Mouse (Mus musculus): ENCODE data around the gene Dlst. TPM values are rescaled to one million over a fixed set of nuclear protein-coding genes. Genes with fewer than 3 reads are reported as not detected.

The Dlst gene
- polyA plus RNA-seq, 1 experiment from 2014 or later: 72.5 TPM

DNA sequence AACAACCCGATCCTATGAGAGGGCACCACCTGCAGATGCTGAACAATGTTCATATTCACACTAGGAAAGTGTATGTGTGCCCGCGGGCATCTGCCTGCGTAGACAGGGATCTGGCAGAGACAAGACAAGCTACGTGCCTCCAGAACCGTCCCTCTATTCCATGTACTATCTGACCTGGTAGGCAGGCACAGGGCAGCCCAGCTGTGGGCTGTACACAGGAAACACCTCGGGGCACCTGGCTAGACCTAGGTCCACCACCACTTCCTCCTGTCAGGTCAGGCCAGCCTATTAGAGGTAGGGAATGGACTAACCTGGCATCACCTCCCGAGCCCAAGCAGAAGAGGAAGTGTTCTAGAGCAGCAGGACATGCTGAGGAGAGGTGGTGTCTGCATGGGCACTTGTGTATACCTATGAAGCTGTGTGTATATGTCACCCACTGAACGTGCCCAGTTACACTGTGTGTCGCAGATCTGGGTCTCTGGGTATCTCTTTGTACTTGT, 67.2 kb downstream of the Dlst start, which contains the start of gene Pgf:
Pgf (minus strand) TSS at position 51 of the 500 bp plus-strand sequence.
- ATAC-seq (no peak), DNase-seq (ENCODE audit: low spot score) (no peak)
- peak within 1 kb of the TSS; percentile 58 for H3K4me2 ChIP-seq (replicated peaks; ENCODE audit: low read depth, low read length)
- 79% methylated on average over 10 of the region's 10 CpGs for WGBS
- H3K4me1 ChIP-seq (ENCODE audit: insufficient read depth, low read depth, low read length): peaks cover 20% of the 10 kb centered on the region; the same call in 1 of the 2 replicates
- TF ChIP-seq EP300 (IDR thresholded peaks at IDR 0.05) (no peak), CTCF (IDR thresholded peaks at IDR 0.05) (no peak)
- peak within 1 kb of the TSS; percentile 26; the same call in 1 of the 2 replicates for H3K9ac ChIP-seq (replicated peaks; ENCODE audit: low read depth)
- H3K27me3 ChIP-seq (replicated peaks; ENCODE audit: insufficient read depth, low read length): no peaks in the 10 kb centered on the region
- H3K9me3 ChIP-seq (ENCODE audit: low read length): no peaks in the 10 kb centered on the region
- peak within 1 kb of the TSS; percentile 25 for H3K4me3 ChIP-seq (ENCODE audit: low read depth, low read length)
- H3K36me3 ChIP-seq (ENCODE audit: insufficient read depth, low read length): no peaks in the 10 kb centered on the region
- H3K27ac ChIP-seq (ENCODE audit: low read length): no peak within 1 kb of the TSS

DNA sequence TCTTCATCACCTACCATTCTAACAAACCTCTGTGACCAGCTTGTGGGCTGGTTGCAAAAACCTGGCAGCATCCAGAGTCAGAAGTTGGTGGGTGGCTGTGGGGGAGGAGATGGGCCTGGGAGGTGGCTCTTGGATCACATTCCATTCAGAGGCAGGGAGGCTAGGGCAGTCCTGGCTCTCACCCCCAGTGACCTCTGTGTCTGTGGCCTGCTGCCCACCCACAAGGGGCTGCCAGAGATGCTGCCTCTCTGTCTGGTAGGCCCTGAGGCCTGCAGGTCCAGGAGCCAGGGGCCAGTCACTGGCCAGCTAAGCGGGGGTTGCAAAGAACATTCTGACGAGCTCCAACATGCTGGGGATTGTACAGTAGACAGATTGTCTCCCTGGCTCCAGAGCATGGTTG, 67.7 kb downstream of the Dlst start:
- H3K9ac ChIP-seq (replicated peaks; ENCODE audit: low read depth): no peak overlapping the region
- ATAC-seq: no peak
- 84% methylated on average over 2 of the region's 2 CpGs for WGBS
- TF ChIP-seq CTCF (IDR thresholded peaks at IDR 0.05): no peak
- TF ChIP-seq EP300 (IDR thresholded peaks at IDR 0.05): no peak
- no peaks in the 10 kb centered on the region for H3K9me3 ChIP-seq (ENCODE audit: low read length)
- H3K4me2 ChIP-seq (replicated peaks; ENCODE audit: low read depth, low read length): no peak overlapping the region
- peaks cover 20% of the 10 kb centered on the region; the same call in 1 of the 2 replicates for H3K4me1 ChIP-seq (ENCODE audit: insufficient read depth, low read depth, low read length)
- no peak overlapping the region for H3K27ac ChIP-seq (ENCODE audit: low read length)
- no peaks in the 10 kb centered on the region for H3K27me3 ChIP-seq (replicated peaks; ENCODE audit: insufficient read depth, low read length)
- no peaks in the 10 kb centered on the region for H3K36me3 ChIP-seq (ENCODE audit: insufficient read depth, low read length)
- DNase-seq (ENCODE audit: low spot score): no peak
- H3K4me3 ChIP-seq (ENCODE audit: low read depth, low read length): no peak overlapping the region

DNA sequence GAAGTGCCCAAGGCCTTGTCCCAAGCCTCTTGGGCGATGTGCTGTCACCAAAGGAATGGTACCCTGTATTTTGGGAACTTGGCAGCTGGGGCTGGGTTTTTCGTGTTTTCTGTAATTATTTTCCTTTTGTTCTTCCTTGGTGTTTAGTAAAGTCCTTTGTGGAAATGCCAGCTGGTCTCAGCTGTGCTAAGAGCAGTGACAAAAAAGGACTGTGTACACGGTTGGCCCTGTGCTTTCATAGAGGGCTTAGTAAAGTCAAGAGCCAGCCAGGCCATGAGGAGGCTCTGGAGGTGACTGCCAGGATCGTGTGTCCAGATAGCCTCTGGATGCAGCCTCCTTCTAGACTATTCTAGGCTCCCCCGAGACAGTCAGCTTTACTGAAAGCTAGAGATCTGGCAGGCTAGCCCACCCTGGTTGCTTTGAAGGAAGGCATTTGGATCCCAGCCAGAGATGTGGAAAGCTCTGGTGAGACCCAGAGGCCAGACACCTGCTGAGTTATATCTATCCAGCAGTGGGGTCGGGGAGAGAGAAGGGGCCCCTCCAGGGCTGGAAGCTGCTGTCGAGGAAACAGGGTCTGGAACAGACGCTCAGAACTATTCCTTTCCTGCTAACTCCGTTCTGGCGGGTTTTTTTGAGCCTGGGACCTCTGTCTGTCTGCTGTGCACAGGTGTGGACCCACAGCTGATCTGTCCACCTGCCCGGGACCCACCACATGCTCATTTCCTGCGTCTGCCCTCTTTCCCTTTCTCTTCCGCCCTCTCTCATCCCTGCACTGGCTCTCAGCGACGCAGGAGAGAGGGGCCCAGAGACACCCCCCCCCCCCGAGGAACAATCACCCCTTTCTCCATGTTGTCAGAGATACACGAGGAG, 71.1 kb downstream of the Dlst start:
- Histone ChIP-seq H3K27ac (ENCODE audit: low read length) (no peak overlapping the region), H3K4me2 (replicated peaks; ENCODE audit: low read depth, low read length) (no peak overlapping the region), H3K4me1 (ENCODE audit: insufficient read depth, low read depth, low read length) (peaks cover 8% of the 10 kb centered on the region; the same call in 1 of the 2 replicates), H3K4me3 (ENCODE audit: low read depth, low read length) (no peak overlapping the region), H3K27me3 (replicated peaks; ENCODE audit: insufficient read depth, low read length) (no peaks in the 10 kb centered on the region), H3K9ac (replicated peaks; ENCODE audit: low read depth) (no peak overlapping the region), H3K9me3 (ENCODE audit: low read length) (no peaks in the 10 kb centered on the region), H3K36me3 (ENCODE audit: insufficient read depth, low read length) (no peaks in the 10 kb centered on the region)
- DNase-seq (ENCODE audit: low spot score) (peak; percentile 39), ATAC-seq (no peak)
- 25% methylated on average over 15 of the region's 17 CpGs for WGBS
- TF ChIP-seq CTCF (IDR thresholded peaks at IDR 0.05) (no peak), EP300 (IDR thresholded peaks at IDR 0.05) (no peak)

DNA sequence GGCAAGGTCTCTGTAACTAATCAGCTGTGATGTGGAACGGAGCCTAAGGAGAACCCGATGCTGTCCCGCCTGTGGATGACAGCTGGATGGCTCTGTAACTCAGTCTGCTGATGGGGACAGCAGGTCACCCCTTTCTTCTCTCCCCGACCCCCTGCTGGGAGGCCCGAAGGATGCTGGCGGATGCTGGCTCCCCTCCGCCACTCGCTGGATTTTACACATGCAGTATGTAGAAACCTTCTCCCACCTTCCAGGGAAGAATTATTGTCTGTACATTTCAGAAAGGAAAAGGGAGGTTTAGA, 71.7 kb downstream of the Dlst start:
- Histone ChIP-seq H3K9ac (replicated peaks; ENCODE audit: low read depth) (no peak overlapping the region), H3K27me3 (replicated peaks; ENCODE audit: insufficient read depth, low read length) (no peaks in the 10 kb centered on the region), H3K36me3 (ENCODE audit: insufficient read depth, low read length) (no peaks in the 10 kb centered on the region), H3K27ac (ENCODE audit: low read length) (no peak overlapping the region), H3K4me2 (replicated peaks; ENCODE audit: low read depth, low read length) (no peak overlapping the region), H3K9me3 (ENCODE audit: low read length) (no peaks in the 10 kb centered on the region), H3K4me1 (ENCODE audit: insufficient read depth, low read depth, low read length) (peaks cover 3% of the 10 kb centered on the region; the same call in 1 of the 2 replicates), H3K4me3 (ENCODE audit: low read depth, low read length) (no peak overlapping the region)
- DNase-seq (ENCODE audit: low spot score): no peak
- 29% methylated on average over 7 of the region's 8 CpGs for WGBS
- ATAC-seq: no peak
- TF ChIP-seq CTCF (IDR thresholded peaks at IDR 0.05) (no peak), EP300 (IDR thresholded peaks at IDR 0.05) (no peak)

DNA sequence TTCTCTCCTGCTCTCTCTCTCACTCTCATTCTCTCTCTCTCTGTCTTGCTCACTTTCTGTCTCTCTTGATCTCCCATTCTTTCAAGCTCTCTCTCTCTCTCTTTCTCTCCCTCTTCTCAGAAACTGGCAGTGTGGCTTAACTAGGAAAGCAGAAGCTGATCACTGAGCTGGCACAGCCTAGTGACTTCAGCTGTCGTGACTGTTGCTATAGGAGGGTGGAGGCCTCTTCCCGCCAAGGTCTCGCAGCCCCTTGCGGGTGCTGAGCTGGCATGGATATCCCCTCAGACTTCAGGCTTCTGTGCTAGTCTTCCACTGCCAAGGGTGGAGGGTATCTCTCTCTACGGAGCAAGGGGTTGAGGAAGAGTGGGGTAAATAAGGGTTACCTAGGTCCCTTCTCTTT, 72.3 kb downstream of the Dlst start:
- Histone ChIP-seq H3K27me3 (replicated peaks; ENCODE audit: insufficient read depth, low read length) (no peaks in the 10 kb centered on the region), H3K9ac (replicated peaks; ENCODE audit: low read depth) (no peak overlapping the region), H3K4me2 (replicated peaks; ENCODE audit: low read depth, low read length) (no peak overlapping the region), H3K36me3 (ENCODE audit: insufficient read depth, low read length) (no peaks in the 10 kb centered on the region), H3K9me3 (ENCODE audit: low read length) (no peaks in the 10 kb centered on the region), H3K4me1 (ENCODE audit: insufficient read depth, low read depth, low read length) (no peaks in the 10 kb centered on the region), H3K4me3 (ENCODE audit: low read depth, low read length) (no peak overlapping the region), H3K27ac (ENCODE audit: low read length) (no peak overlapping the region)
- no peak for DNase-seq (ENCODE audit: low spot score)
- WGBS: 69% methylated on average over 5 of the region's 5 CpGs
- ATAC-seq: no peak
- TF ChIP-seq EP300 (IDR thresholded peaks at IDR 0.05) (no peak), CTCF (IDR thresholded peaks at IDR 0.05) (no peak)

DNA sequence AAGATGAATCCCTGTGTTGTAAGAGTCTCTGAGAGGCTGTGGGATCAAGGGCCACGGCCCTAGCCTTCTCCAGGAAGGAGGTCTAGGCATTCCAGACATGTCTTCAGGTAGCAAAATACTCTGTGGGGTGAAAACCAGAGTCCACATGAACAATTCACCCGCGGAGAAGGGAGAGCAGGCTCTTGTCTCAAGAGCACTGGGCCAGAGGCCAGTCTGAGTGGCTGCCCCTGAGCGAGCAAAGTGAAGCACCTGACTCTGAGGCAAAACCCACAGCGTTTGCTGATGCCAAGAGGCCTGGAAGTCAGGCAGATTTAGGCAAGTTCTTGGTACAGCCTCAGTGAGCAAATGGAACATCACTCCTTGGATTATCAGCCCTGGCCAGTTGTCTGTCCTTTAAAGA, 73.5 kb downstream of the Dlst start:
- Histone ChIP-seq H3K4me1 (ENCODE audit: insufficient read depth, low read depth, low read length) (no peaks in the 10 kb centered on the region), H3K4me2 (replicated peaks; ENCODE audit: low read depth, low read length) (no peak overlapping the region), H3K36me3 (ENCODE audit: insufficient read depth, low read length) (no peaks in the 10 kb centered on the region), H3K9ac (replicated peaks; ENCODE audit: low read depth) (no peak overlapping the region), H3K27me3 (replicated peaks; ENCODE audit: insufficient read depth, low read length) (no peaks in the 10 kb centered on the region), H3K27ac (ENCODE audit: low read length) (peak overlapping the region; percentile 0; the same call in 1 of the 2 replicates), H3K4me3 (ENCODE audit: low read depth, low read length) (no peak overlapping the region), H3K9me3 (ENCODE audit: low read length) (no peaks in the 10 kb centered on the region)
- DNase-seq (ENCODE audit: low spot score): peak; percentile 80
- 49% methylated on average over 5 of the region's 5 CpGs for WGBS
- peak; percentile 88 for ATAC-seq
- TF ChIP-seq CTCF (IDR thresholded peaks at IDR 0.05): no peak
- no peak for TF ChIP-seq EP300 (IDR thresholded peaks at IDR 0.05)

Other genes with a start within 250 kb of the Dlst start
- 22.4 and 25.7 TPM in 2 replicates for gene Ltbp2, start 234.3 kb upstream of the Dlst start, polyA plus RNA-seq (2015; fragmentation: Nextera tagmentation; extraction: Ambion mirVana)
- gene Fcf1, start 139.9 kb upstream of the Dlst start, polyA plus RNA-seq (2015; fragmentation: Nextera tagmentation; extraction: Ambion mirVana): 97.1 and 114 TPM in 2 replicates
- 7.3 and 7.8 TPM in 2 replicates for gene Arel1, start 139.9 kb upstream of the Dlst start, polyA plus RNA-seq (2015; fragmentation: Nextera tagmentation; extraction: Ambion mirVana)
- 12.3 and 15.8 TPM in 2 replicates for gene Ylpm1, start 114.5 kb upstream of the Dlst start, polyA plus RNA-seq (2015; fragmentation: Nextera tagmentation; extraction: Ambion mirVana)
- 3.7 and 5.6 TPM in 2 replicates for gene Prox2, start 74 bp upstream of the Dlst start, polyA plus RNA-seq (2015; fragmentation: Nextera tagmentation; extraction: Ambion mirVana)
- 0.82 and 0.83 TPM in 2 replicates for gene Rps6kl1, start 40.4 kb downstream of the Dlst start, polyA plus RNA-seq (2015; fragmentation: Nextera tagmentation; extraction: Ambion mirVana)
- gene Pgf, start 67.0 kb downstream of the Dlst start, polyA plus RNA-seq (2015; fragmentation: Nextera tagmentation; extraction: Ambion mirVana): 12.7 and 19.0 TPM in 2 replicates
- gene Eif2b2, start 108.6 kb downstream of the Dlst start, polyA plus RNA-seq (2015; fragmentation: Nextera tagmentation; extraction: Ambion mirVana): 58.7 and 64.9 TPM in 2 replicates
- gene Mlh3, start 159.8 kb downstream of the Dlst start, polyA plus RNA-seq (2015; fragmentation: Nextera tagmentation; extraction: Ambion mirVana): 4.2 and 5.0 TPM in 2 replicates
- 54.9 and 68.2 TPM in 2 replicates for gene Acyp1, start 177.6 kb downstream of the Dlst start, polyA plus RNA-seq (2015; fragmentation: Nextera tagmentation; extraction: Ambion mirVana)
- gene Zc2hc1c, start 177.8 kb downstream of the Dlst start, polyA plus RNA-seq (2015; fragmentation: Nextera tagmentation; extraction: Ambion mirVana): 2.6 and 2.7 TPM in 2 replicates
- gene Nek9, start 228.5 kb downstream of the Dlst start, polyA plus RNA-seq (2015; fragmentation: Nextera tagmentation; extraction: Ambion mirVana): 11.1 and 11.5 TPM in 2 replicates

Data from lung, postnatal 0 days (tissue).